Mouse (Mus musculus): Measurements from ENCODE around the gene Gm20481.
"Not testable (repeated sequence)": the region's sequence is repeated elsewhere in the genome, so short reads cannot be mapped to it uniquely, and the experiment has no call there.

The Gm20481 gene

DNA sequence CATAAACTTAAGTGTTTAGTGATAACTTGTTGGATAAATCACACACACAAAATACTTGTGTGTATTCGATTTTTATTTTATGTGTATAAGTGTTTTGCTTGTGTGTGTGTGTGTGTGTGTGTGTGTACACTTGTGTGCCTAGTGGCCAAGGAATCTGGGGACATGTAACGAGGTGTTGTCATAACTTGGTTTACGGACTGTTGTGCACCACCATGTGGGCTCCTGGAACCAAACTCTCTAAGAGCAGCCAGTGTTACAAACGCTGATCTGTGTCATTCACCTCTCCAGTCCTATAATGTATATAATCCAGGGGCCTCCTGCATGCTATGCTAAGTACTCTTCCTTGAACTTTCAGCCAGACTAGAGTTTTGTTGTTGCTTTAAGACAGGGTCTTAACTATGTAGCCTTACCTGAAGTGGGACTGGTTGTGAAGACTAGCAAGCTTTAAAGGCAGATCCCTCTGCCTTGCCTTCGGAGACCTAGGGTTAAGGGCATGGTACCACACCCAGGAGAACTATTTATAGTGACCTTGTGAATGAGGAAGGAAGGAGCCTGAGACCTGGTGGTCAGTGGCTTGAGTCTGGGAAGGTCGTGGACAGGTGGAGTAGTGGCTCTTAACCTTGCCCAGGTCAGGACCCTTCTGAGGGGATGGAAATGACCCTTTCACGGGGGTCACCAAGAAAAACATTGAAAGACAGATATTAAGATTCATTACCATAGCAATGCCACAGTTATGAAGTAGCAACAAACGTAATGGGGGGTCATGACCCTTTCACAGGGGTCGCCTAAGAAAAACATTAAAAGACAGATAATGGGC is 33.5 kb downstream of the Gm20481 start:
- DNase-seq (ENCODE audit: low spot score) = no peak

- no peak for DNase-seq (ENCODE audit: low spot score)
Observed at GRCm38 (mm10) chr17:35004075-35004717, 34.5 kb downstream of the Gm20481 start.

- DNase-seq (ENCODE audit: low spot score) = no peak
Observed at GRCm38 (mm10) chr17:35005158-35005557, 35.4 kb downstream of the Gm20481 start.

DNA sequence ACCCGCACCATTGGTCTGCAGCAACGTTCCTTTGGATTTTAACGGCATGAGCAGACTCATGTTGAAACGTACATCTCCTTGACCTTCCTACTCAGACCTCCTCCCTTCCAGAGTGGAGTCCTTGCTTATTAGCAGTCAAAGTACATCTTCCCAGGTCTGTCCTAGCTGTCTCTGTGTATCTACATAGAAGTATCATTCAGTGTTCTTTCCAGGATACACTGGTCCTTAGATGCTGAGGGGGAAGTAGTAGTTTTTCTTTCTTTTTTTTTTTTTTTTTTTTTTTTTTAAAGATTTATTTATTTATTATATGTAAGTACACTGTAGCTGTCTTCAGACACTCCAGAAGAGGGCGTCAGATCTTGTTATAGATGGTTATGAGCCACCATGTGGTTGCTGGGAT is 36.2 kb downstream of the Gm20481 start:
- DNase-seq (ENCODE audit: low spot score) = not testable (repeated sequence)

- DNase-seq (ENCODE audit: low spot score) = no peak
Observed at GRCm38 (mm10) chr17:35007387-35007991, 37.8 kb downstream of the Gm20481 start.

DNA sequence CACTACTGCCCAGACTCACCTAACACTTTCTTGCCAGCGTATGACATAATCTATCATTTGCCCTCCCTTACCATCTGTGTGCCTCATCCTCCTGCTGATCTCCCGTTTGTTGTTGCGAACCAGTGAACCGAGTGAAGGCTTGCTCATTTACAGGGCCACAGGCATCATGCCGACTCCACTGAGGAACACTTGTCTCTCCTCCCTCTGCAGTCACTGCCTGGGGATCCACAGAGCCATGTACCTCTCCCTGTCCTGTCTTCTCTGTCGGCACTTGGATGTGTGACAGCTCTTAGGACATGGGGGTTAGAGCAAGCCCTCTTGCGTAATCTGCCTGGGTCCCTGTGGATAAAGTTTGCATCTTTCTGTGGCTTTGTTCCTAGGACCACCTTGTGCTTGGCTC is 39.9 kb downstream of the Gm20481 start:
- DNase-seq (ENCODE audit: low spot score) = no peak

GRCm38 (mm10) chr17:35011440-35011839 is 41.7 kb downstream of the Gm20481 start:
- DNase-seq (ENCODE audit: low spot score) = no peak

DNA sequence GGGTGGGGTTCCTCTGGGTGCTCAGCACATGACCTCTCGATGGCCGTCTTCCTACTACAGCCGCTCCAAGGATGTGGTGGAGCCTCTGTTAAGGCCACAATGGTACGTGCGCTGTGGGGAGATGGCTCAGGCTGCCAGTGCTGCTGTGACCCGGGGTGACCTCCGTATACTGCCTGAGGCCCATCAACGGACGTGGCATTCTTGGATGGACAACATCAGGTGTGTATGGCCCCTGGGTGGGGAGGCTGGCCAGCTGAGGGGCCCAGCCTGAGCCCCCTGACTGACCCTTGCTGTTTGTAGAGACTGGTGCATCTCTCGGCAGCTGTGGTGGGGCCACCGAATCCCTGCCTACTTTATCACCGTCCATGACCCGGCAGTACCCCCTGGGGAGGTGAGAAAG is 42.7 kb downstream of the Gm20481 start:
- DNase-seq (ENCODE audit: low spot score) = no peak

GRCm38 (mm10) chr17:35013221-35013620 is 43.5 kb downstream of the Gm20481 start:
- no peak for DNase-seq (ENCODE audit: low spot score)

GRCm38 (mm10) chr17:35015296-35015695 is 45.6 kb downstream of the Gm20481 start:
- DNase-seq (ENCODE audit: low spot score) = no peak

DNA sequence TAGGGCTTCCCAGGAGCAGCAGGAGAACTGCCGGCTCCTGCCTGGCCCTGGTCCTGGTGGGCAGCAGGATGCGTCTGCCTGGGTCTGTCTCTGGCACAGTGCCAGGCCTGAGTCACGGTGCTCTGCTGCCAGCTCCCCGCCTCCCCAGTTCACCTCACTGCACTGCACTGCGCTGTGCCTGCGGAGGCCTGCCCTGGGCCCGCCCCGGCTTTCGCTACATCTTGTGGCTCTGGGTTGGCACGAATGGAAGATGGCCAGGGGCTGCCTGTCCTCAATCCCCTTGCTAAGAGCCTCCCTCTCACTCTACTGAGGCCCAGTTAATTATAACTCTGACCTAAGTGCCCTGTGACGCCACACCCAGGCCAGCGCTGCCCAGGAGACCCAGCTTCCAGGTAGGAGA is 46.7 kb downstream of the Gm20481 start, which contains the start of gene Vwa7:
TSS of gene Vwa7 (plus strand) at position 204 of the 400 bp plus-strand sequence.
- DNase-seq (ENCODE audit: low spot score) = no peak

DNA sequence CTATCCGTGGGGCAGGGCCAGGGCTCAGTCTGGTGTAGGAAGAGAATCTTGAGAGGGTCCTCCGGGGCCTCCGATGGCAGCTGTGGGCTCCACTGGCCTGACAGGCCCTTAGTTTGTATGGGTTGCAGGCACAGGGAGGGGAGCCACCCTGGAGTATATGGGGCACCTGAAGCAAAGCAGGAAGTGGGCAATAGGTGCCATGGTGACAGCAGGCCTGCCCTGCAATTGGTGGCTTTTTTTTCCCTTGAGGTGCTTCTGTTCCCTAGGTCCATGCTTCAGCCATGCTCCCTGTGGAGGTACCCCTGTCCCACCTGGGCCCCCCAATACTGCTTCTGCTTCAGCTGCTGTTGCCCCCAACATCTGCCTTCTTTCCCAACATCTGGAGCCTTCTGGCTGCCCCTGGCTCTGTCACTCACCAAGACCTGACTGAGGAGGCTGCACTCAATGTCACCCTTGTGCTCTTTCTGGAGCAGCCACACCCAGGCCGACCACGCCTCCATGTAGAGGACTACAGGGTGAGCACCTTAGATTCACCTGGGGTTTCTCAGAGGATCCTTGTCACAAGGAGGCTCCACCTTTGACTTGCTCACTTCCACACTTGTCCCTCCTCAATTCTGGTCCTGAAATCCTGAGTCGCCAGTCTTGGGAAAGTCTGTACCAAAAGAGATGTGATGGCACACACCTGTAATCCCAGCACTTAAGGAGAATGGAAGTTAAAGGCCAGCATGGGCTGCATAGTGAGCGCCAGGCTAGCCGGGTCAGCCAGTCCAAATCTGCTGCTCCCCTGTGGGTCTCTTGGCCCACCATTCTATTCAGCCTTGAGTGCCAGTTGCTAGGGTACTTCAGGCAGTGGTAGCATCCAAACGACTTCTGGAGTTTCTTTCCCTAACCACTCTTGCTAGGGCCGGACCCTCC is 47.3 kb downstream of the Gm20481 start:
- no peak for DNase-seq (ENCODE audit: low spot score)

GRCm38 (mm10) chr17:35017706-35018030 is 48.0 kb downstream of the Gm20481 start:
- DNase-seq (ENCODE audit: low spot score) = no peak

DNA sequence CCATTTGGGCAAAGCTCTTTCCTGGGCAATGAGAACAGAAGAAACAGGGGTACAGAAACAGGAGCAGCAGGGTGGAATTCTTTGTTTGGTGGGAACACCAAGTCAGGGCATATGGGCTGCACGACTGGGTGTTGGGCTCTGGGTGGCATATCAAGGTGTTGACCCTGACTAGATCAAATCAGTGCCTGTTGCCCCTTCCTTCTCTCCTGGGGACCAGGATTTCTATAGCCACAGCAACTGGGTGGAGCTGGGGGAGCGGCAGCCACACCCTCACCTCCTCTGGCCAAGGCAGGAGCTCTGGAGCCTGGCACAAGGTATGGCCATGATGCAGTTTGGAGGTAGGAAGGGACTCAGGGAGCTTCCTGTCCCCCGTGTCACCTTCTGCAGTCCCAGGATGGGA is 48.5 kb downstream of the Gm20481 start:
- no peak for DNase-seq (ENCODE audit: low spot score)

- no peak for DNase-seq (ENCODE audit: low spot score)
Observed at GRCm38 (mm10) chr17:35019894-35020293, 50.2 kb downstream of the Gm20481 start.

- DNase-seq (ENCODE audit: low spot score) = no peak
Observed at GRCm38 (mm10) chr17:35020551-35020950, 50.8 kb downstream of the Gm20481 start.

- peak; percentile 91 for DNase-seq (ENCODE audit: low spot score)
Observed at GRCm38 (mm10) chr17:35021163-35021808, 51.6 kb downstream of the Gm20481 start.
